ENCODE assay signal across 19 mouse cellular contexts in the genomic region with DNA sequence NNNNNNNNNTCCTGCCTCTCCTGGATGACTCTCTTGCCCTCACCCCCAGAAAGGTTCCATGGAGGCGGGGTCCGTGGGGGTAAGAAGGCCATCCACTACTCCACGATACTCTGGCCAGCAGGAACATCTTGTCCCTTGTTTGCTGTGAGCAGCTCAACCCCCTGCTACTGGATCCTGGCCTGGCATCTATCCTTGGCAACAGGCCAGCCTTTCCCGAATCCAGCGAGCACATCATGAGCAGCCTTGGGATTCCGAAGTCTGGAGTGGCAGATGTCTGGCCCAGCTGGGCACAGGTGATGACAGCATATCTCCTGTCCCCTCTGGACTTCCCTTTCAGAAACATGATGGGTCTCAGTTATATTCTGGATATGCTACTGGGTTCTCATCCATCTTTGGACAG. TPM values are rescaled to one million over a fixed set of nuclear protein-coding genes. Genes with fewer than 3 reads are reported as not detected.
DNase-seq lines count a peak whose midpoint lies in the region; ATAC-seq and TF ChIP-seq lines count a peak whose summit lies in the region.
"Had no signal": no experiment of that assay in that cellular context is flagged by ENCODE, and none has a peak within 500 bp of the region (broad histone marks: within the 10 kb centered on the region; RNA-seq: fewer than 3 reads in every experiment).

No protein-coding gene starts in this region.

- DNase-seq in adrenal gland, postnatal 14 days = peak; percentile 69
- DNase-seq in adrenal gland, adult 8-10 months = no peak
- peak; percentile 58 for DNase-seq in heart, postnatal 4 days
- peak; percentile 34 for DNase-seq in lung, embryonic 14.5 days
- DNase-seq in lung, postnatal 4 days = no peak
- peak; percentile 39 for DNase-seq in brain, embryonic 14.5 days (ENCODE audit: low read depth)
- DNase-seq in layer of hippocampus, adult 9-11 months = no peak
- DNase-seq: gastrocnemius, postnatal 36 days; lung, adult 18-20 months had no signal

- H3K27ac ChIP-seq in heart, embryonic 11.5 days (ENCODE audit: low read depth, low read length) = no peak overlapping the region
- H3K27ac ChIP-seq in lung, embryonic 14.5 days (ENCODE audit: low read depth) = no peak overlapping the region
- H3K27ac ChIP-seq: embryonic facial prominence, embryonic 10.5 days; heart, embryonic 15.5 days; limb, embryonic 12.5 days; neural tube, embryonic 13.5 days had no signal

- no peak for ATAC-seq in heart, embryonic 11.5 days (replicated peaks; ENCODE audit: insufficient number of reproducible peaks, low FRiP score, low TSS enrichment)
- ATAC-seq in lung, embryonic 14.5 days (ENCODE audit: insufficient read depth) = no peak
- ATAC-seq: activated CD4-positive, CD25-positive, alpha-beta regulatory T cell, adult 4 months; hindbrain, embryonic 16.5 days had no signal

- 62% methylated on average over 6 of the region's 6 CpGs for whole genome bisulfite sequencing in heart, embryonic 11.5 days (ENCODE audit: insufficient replicate concordance)
- WGBS in lung, embryonic 14.5 days = 55% methylated on average over 6 of the region's 6 CpGs

- no peak for TF ChIP-seq POLR2A in brain, embryonic 14.5 days (IDR thresholded peaks at IDR 0.05; ENCODE audit: borderline replicate concordance, extremely low read depth, insufficient read depth, insufficient read length, poor library complexity, severe bottlenecking)

- no peak overlapping the region for H3K9ac ChIP-seq in heart, embryonic 11.5 days (ENCODE audit: low read depth, low read length)
- no peak overlapping the region for H3K9ac ChIP-seq in lung, embryonic 14.5 days
- H3K9ac ChIP-seq: heart, embryonic 15.5 days; limb, embryonic 12.5 days; neural tube, embryonic 13.5 days had no signal

- H3K36me3 ChIP-seq in heart, embryonic 11.5 days (ENCODE audit: control insufficient read depth, insufficient read depth, low read length) = no peaks in the 10 kb centered on the region
- no peaks in the 10 kb centered on the region for H3K36me3 ChIP-seq in lung, embryonic 14.5 days (ENCODE audit: insufficient read depth)
- H3K36me3 ChIP-seq: embryonic facial prominence, embryonic 10.5 days; heart, embryonic 15.5 days; limb, embryonic 12.5 days; neural tube, embryonic 13.5 days had no signal

- H3K4me1 ChIP-seq in heart, embryonic 11.5 days (ENCODE audit: control insufficient read depth, insufficient read depth, low read length) = no peaks in the 10 kb centered on the region
- no peaks in the 10 kb centered on the region for H3K4me1 ChIP-seq in lung, embryonic 14.5 days (ENCODE audit: insufficient read depth)
- H3K4me1 ChIP-seq: limb, embryonic 12.5 days; megakaryocyte, embryonic 14.5 days had no signal

- no peak for TF ChIP-seq CTCF in lung, embryonic 14.5 days (IDR thresholded peaks at IDR 0.05; ENCODE audit: low read depth)
- no peak for TF ChIP-seq CTCF in brain, embryonic 14.5 days (IDR thresholded peaks at IDR 0.05; ENCODE audit: borderline replicate concordance, extremely low read depth, insufficient read depth, insufficient read length)

- H3K9me3 ChIP-seq in heart, embryonic 11.5 days (replicated peaks; ENCODE audit: control insufficient read depth, low read length) = no peaks in the 10 kb centered on the region
- no peaks in the 10 kb centered on the region for H3K9me3 ChIP-seq in lung, embryonic 14.5 days (ENCODE audit: low read depth, low read length)
- H3K9me3 ChIP-seq: embryonic facial prominence, embryonic 10.5 days; heart, embryonic 15.5 days; limb, embryonic 12.5 days; neural tube, embryonic 13.5 days had no signal

- no peak overlapping the region for H3K4me2 ChIP-seq in heart, embryonic 11.5 days
- H3K4me2 ChIP-seq in lung, embryonic 14.5 days = no peak overlapping the region
- H3K4me2 ChIP-seq: heart, embryonic 15.5 days; limb, embryonic 12.5 days; neural tube, embryonic 13.5 days had no signal

- H3K4me3 ChIP-seq in heart, embryonic 11.5 days (ENCODE audit: low read depth, low read length) = no peak overlapping the region
- H3K4me3 ChIP-seq in lung, embryonic 14.5 days (ENCODE audit: low read depth, low read length) = no peak overlapping the region
- H3K4me3 ChIP-seq: embryonic facial prominence, embryonic 10.5 days; heart, embryonic 15.5 days; limb, embryonic 12.5 days; megakaryocyte, embryonic 14.5 days; neural tube, embryonic 13.5 days had no signal

- H3K27me3 ChIP-seq in heart, embryonic 11.5 days (ENCODE audit: control insufficient read depth, insufficient read depth, low read length) = no peaks in the 10 kb centered on the region; the same call in 1 of the 2 replicates
- no peaks in the 10 kb centered on the region for H3K27me3 ChIP-seq in lung, embryonic 14.5 days (ENCODE audit: insufficient read depth, low read length)
- H3K27me3 ChIP-seq: heart, embryonic 15.5 days had no signal

RNA-seq across cellular contexts. Expression of gene Hpd, which starts 3.4 kb away (rescaled TPM):
- total RNA-seq in adrenal gland, postnatal 14 days (2021) = 9.9 and 203 TPM in 2 replicates
- total RNA-seq in adrenal gland, adult 8-10 months (2022) = 1 to 10 TPM in 3 of 4 experiments, not detected in 1; 1.2 to 1.5 (median 1.3) TPM
- total RNA-seq in heart, postnatal 4 days (2021) = not detected
- polyA plus RNA-seq in heart, embryonic 11.5 days (2014; fragmentation: Nextera tagmentation; extraction: Ambion mirVana) = not detected in 2 replicates
- not detected in 2 replicates for polyA plus RNA-seq in lung, embryonic 14.5 days (2014; fragmentation: Nextera tagmentation; extraction: Ambion mirVana)
- polyA plus RNA-seq in brain, embryonic 14.5 days (2012; rRNA removed) = not detected in 2 replicates
- total RNA-seq: monocyte, adult 5-6 weeks had no signal
- polyA plus RNA-seq: activated CD4-positive, CD25-positive, alpha-beta regulatory T cell, adult 4 months; embryonic facial prominence, embryonic 10.5 days; heart, embryonic 15.5 days; hindbrain, embryonic 16.5 days; limb, embryonic 12.5 days; neural tube, embryonic 13.5 days; thymus, postnatal 0 days had no signal

RNA-seq across cellular contexts. Expression of gene Psmd9, which starts 16.8 kb away (rescaled TPM):
- 25.6 and 28.6 TPM in 2 replicates for total RNA-seq in adrenal gland, postnatal 14 days (2021)
- total RNA-seq in adrenal gland, adult 8-10 months (2022) = 10 to 100 TPM; 23.3 to 33.3 (median 28.0) TPM
- total RNA-seq in heart, postnatal 4 days (2021) = 10 to 100 TPM; 22.8 to 24.8 TPM
- 59.5 and 66.7 TPM in 2 replicates for polyA plus RNA-seq in heart, embryonic 11.5 days (2014; fragmentation: Nextera tagmentation; extraction: Ambion mirVana)
- 70.9 and 81.7 TPM in 2 replicates for polyA plus RNA-seq in lung, embryonic 14.5 days (2014; fragmentation: Nextera tagmentation; extraction: Ambion mirVana)
- 36.2 and 41.2 TPM in 2 replicates for polyA plus RNA-seq in brain, embryonic 14.5 days (2012; rRNA removed)

RNA-seq across cellular contexts. Expression of gene Setd1b, which starts 44.0 kb away (rescaled TPM):
- 25.5 and 29.7 TPM in 2 replicates for total RNA-seq in adrenal gland, postnatal 14 days (2021)
- total RNA-seq in adrenal gland, adult 8-10 months (2022) = 10 to 100 TPM; 24.2 to 40.1 (median 32.6) TPM
- 10 to 100 TPM; 22.2 to 23.0 TPM for total RNA-seq in heart, postnatal 4 days (2021)
- 6.4 and 8.0 TPM in 2 replicates for polyA plus RNA-seq in heart, embryonic 11.5 days (2014; fragmentation: Nextera tagmentation; extraction: Ambion mirVana)
- polyA plus RNA-seq in lung, embryonic 14.5 days (2014; fragmentation: Nextera tagmentation; extraction: Ambion mirVana) = 11.5 and 12.1 TPM in 2 replicates
- 7.3 and 21.0 TPM in 2 replicates for polyA plus RNA-seq in brain, embryonic 14.5 days (2012; rRNA removed)

RNA-seq across cellular contexts. Expression of gene Rhof, which starts 53.5 kb away (rescaled TPM):
- 0.89 and 4.2 TPM in 2 replicates for total RNA-seq in adrenal gland, postnatal 14 days (2021)
- total RNA-seq in adrenal gland, adult 8-10 months (2022) = 1 to 10 TPM; 1.3 to 4.4 (median 3.3) TPM
- under 1 TPM; 0.36 to 0.71 TPM for total RNA-seq in heart, postnatal 4 days (2021)
- polyA plus RNA-seq in heart, embryonic 11.5 days (2014; fragmentation: Nextera tagmentation; extraction: Ambion mirVana) = 1.4 and 1.7 TPM in 2 replicates
- 2.4 and 2.5 TPM in 2 replicates for polyA plus RNA-seq in lung, embryonic 14.5 days (2014; fragmentation: Nextera tagmentation; extraction: Ambion mirVana)
- polyA plus RNA-seq in brain, embryonic 14.5 days (2012; rRNA removed) = 9.3 and 11.0 TPM in 2 replicates

Comparison
In these comparisons a context has a peak if more than half of its experiments do, and no peak if none do; other contexts are left out.
1. DNase-seq: peak in adrenal gland, postnatal 14 days (single experiment), heart, postnatal 4 days (single experiment), lung, embryonic 14.5 days (single experiment) and brain, embryonic 14.5 days (single experiment); none in adrenal gland, adult 8-10 months (single experiment), lung, postnatal 4 days (0 of 2) and layer of hippocampus, adult 9-11 months (single experiment).